Mouse (Mus musculus) cerebellum, adult 9-10 months (tissue): ENCODE data around the gene Polr2e.

Experiments
- DNase-seq: peaks from one replicate; pipeline ENCODE4 v3.0.0; 2022

Polr2e gene

DNA sequence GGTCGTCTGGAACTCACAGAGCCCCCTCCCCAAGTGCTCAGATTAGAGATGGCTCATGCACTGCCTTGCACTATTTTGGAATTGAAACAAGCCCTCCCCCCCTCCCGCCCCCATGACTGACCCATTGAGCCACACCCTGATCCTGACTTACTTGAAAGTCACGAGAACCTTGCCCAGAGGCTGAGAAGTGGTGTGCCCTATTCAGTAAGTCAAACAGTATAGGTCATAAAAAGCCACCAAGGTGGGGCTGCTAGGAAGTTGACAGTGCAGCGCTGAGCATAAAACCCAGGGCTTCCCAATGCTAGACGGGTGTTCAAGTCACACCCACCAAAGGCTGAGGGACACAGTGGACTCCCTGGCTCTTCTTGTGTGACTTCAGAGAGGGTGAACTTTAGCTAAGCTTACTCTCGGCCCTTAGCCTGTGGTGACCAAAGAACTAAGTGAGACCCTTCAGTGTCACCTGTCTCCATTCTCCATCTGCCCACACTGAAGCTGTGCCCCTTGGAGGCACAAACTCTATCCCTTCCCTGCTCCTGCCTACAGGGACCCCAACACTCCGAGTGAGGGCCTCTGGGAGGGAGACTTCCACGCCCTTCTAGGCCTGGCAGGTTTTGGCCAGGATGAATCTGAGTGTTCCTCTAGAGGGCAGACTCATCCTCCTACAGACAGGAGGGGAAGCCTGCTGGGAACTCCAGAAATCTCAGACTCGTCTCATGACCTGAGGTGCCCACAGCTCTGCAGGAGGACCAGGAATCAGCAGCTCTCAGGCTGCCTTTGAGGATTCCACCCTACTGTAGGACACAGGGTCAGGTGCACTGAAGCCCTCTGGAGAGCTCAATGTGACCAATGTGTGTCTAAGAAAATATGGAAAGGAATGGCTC, 5.8 kb downstream of the Polr2e start:
- DNase-seq = peak; percentile 68

GRCm38 (mm10) chr10:80032799-80033480, 6.7 kb downstream of the Polr2e start:
- DNase-seq = no peak

DNA sequence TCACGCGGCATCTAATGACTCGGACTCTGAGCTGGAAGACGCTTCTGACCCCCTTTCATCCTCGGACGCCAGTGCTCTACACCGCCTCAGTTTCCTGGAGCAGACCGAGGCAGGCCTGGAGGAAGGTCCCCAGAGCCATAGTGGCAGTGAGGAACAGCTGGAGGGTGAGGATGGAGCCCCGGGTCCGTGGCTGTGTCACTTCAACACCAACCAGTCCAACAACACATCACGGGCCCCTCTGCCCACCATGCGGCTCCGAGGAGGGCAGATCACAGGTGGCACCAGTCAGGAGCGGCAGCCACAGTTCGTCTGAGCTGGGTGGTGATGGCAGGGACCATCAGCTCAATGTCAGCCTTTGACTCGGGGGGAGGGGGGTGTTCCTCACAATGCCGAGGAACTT, 8.9 kb downstream of the Polr2e start:
- DNase-seq = no peak

DNA sequence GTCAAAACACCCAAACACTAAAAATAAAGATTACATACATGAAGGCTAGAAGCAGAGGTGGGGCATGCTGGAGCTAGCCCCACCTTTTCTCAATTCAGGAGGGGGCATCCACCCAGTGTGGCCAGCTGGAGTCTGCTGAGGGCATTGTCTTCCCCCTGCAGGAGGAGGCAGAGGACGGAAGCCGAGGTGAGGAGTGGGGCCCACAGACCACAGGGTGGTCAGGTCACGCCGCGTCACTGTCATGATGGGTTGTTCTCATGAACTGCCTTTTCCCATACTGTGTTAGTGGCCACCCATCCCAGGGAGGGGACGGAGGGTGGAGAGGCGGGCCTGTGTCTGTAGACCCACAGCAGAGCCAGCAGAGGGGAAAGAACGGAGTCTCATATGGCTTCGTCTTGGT, 9.4 kb downstream of the Polr2e start:
- DNase-seq = no peak

DNA sequence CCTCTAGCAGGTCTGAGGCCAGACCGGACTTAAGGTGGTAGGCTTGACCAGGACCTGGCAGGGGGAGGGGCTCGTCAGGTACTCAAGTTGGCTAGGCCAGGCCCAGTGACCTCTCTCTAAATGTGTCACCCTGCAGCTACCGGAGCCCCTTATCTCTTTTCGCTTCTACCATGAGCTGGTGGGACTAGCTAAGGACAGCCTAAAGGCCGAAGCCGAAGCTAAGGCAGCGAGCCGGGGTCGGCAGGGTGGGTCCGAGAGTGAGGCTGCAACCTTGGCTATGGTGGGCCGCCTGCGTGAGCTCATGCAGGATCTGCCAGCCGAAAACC, 11.1 kb downstream of the Polr2e start:
- no peak for DNase-seq

GRCm38 (mm10) chr10:80027681-80028520, 11.7 kb downstream of the Polr2e start:
- no peak for DNase-seq

DNA sequence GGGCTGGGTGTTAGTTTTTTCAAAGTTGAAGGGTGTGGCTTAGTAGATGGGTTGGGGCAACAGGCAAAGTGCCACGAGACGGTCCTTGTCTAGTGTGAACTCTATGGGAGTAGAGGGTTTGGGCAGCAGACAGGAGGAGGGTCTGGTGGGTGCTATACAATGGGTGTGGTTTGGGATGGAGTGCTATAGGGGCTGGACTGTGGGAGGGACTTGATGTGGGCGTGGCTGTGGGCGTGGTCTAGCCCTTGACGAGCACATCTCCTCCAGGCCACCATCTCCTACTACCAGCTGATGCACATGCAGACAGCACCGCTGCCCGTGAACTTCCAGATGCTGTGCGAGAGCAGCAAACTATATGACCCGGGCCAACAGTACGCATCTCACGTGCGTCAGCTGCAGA, 13.7 kb downstream of the Polr2e start:
- DNase-seq = no peak

- DNase-seq = no peak
These were observed 14.1 kb downstream of the Polr2e start for GRCm38 (mm10) chr10:80025463-80025862.

- DNase-seq = no peak
These were observed 14.6 kb downstream of the Polr2e start for GRCm38 (mm10) chr10:80025044-80025347.

DNA sequence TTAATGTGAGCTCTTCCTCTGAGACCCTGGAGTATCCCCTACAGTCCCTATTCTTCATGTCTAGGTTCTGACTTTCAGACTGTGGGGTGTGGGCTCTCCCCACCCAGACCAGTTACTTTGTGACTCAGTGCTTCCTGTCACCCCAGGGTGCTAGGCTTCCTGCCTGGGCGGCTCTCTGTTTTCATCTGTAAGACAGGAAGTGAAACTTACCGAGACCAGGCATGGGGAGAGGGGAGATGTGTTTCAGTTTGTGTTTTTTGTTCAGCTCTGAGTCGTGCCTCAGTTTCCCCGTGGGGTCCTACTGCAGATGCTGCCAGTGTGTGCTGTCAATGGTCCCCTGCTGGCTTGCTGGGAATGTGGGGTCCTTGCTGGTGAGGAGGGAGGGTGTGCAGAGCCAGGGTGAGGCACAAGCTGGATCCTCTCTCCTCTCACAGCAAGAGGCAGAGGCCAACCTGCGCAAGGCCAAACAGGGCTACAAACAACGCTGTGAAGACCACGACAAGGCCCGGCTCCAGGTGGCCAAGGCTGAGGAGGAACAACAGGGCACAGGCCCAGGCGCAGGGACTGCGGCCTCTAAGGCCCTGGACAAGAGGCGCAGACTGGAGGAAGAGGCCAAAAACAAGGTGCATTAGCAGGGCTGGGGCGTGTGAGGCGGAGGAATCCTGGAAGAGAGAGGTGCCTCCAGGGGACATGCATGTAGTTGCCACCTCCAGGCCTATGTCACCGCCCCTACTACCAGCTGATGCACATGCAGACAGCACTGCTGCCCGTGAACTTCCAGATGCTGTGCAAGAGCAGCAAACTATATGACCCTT, 15.2 kb downstream of the Polr2e start:
- no peak for DNase-seq

GRCm38 (mm10) chr10:80023758-80024157, 15.8 kb downstream of the Polr2e start:
- no peak for DNase-seq

DNA sequence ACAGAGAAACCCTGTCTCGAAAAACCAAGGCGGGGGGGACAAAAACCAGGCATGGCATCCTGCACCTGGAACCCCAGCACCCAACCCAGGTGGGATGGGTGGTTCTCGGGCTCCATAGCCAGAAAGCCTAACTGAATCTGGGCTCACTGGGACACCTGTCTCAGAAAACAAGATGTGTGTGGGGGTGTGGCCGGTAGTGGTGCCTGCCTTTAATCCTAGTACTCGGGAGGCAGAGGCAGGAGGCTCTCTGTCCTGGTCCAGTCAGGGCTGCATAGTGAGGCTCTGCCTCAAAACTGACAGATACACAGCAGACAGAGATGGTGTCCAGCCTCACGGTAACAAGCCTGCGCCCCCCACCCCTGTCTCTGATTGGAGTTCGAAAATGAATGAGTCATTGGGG, 16.8 kb downstream of the Polr2e start:
- DNase-seq = no peak

DNA sequence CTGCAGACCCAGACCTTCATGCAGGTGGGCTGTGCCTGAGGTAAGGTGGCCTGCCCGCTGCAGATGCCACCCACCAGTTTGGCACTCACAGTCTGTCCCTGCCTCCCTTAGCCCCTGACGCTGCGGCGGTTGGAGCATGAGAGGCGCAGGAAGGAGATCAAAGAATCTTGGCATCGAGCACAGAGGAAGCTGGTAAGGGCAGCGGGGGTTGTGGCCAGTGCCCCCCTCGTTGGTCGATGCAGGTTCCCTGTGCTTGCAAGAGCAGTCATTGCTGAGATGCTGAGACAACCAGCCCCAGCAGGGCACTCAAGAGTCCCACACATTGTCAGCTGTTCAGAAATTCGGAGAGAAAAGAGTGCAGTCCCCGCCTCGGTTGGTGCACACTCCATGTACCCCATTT, 17.4 kb downstream of the Polr2e start:
- DNase-seq = no peak

- DNase-seq = no peak
These were observed 18.3 kb downstream of the Polr2e start for GRCm38 (mm10) chr10:80021320-80021641.

DNA sequence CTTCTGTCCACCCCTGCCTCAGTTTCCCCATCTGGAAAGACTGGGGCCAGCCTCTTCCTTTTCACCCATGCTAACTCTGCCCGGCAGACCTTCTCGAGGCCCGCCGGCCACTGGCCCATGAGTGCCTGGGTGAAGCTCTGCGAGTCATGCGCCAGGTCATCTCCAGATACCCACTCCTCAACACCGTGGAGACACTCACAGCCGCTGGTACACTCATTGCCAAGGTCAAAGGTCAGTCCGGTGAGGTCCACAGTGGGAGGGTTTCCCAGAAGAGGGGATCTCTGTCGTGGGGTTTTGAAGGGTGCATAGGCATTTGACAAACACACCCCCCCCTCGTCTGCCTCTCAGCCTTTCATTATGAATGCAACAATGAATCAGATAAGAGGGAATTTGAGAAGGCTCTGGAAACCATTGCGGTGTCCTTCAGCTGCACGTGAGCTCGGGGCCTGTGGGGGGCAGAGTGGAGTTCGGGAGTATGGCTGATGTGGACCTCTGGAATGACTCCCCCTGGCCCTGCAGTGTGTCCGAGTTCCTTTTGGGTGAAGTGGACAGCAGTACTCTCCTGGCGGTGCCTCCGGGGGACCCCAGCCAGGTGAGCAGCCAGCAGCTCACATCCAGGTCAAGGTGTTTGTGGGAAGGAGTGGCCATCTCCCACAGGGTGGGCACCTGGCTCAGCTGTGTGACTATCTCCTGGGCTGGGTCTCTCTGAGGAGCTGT, 18.8 kb downstream of the Polr2e start:
- no peak for DNase-seq

DNA sequence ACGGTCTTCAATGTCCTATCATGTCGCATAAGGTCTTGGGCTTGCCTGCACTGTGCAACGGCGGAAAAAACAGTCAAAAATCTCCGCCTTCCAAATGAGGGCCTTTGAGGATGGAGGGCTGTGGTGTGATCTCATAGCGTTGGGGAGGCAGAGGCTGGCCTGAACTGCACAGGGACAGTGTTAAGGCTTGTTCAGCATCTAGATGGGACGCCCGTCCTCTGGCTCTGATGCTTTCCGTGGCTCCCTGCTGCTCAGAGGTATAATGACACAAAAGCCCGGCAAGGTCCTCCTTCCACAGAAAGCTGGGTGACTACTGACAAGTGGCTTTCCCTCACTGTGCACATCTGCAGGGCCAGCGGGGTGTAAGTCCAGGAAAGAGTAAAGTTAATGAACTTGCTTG, 19.4 kb downstream of the Polr2e start:
- no peak for DNase-seq

GRCm38 (mm10) chr10:80019471-80020131, 20.0 kb downstream of the Polr2e start:
- DNase-seq = no peak

DNA sequence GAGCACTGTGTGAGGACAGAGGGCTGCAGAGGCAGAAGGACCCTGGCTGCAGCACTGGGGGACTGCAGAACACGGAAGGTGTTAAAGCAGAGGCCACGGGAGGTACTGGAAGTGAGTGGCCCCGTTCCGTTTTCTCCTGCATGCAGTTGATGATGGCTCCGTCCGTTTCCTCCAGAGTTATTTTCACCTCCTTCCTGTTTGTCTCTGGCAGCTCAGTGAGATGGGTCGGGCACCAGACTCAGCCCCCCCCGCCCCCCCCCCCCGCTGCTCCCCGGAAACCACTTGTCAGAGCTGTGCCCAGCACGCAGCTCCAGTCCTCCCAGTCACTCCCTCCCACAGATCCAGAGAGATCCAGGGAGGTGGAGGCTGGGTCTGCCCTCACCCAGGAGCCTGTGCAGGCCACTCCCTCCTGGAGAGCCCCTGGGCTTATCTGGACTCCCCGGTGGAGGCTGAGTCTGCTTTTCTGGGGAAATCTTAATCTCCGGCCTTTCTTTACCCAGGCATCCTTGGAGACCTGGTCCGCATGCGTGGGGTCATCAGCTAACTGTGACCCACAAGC, 20.8 kb downstream of the Polr2e start:
- no peak for DNase-seq

GRCm38 (mm10) chr10:80017771-80018170, 21.8 kb downstream of the Polr2e start:
- no peak for DNase-seq

GRCm38 (mm10) chr10:80017361-80017760, 22.2 kb downstream of the Polr2e start:
- DNase-seq = no peak

GRCm38 (mm10) chr10:80016931-80017330, 22.7 kb downstream of the Polr2e start:
- DNase-seq = no peak

- DNase-seq = no peak
These were observed 23.1 kb downstream of the Polr2e start, which contains the start of gene Arhgap45 for GRCm38 (mm10) chr10:80016511-80016910. TSS of gene Arhgap45 (plus strand) at chr10:80016653.
